Mouse (Mus musculus): ENCODE data around the gene Tff3.

Tff3 gene

DNA sequence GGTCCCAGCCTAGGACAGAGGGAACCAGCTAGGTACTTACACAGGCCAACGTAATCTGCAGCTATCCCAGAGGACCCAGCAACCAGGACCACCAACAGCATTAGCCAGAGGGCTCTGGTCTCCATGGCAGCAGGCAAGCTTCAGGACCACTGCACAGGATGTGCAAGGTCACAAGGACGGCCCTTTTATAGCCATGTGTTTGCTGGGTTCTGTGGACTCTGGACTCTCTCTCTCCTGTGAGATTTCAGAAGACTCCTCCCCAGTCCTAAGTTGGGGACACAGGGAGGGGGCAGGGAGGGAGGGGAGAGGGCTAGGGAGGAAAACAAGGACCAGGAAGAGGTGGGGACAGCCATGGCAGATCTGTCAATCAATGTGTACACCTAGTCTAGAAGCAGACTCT, at the start of gene Tff3:
Tff3 (minus strand) TSS at position 195 of the 400 bp plus-strand sequence.
- DNase-seq = no peak

DNA sequence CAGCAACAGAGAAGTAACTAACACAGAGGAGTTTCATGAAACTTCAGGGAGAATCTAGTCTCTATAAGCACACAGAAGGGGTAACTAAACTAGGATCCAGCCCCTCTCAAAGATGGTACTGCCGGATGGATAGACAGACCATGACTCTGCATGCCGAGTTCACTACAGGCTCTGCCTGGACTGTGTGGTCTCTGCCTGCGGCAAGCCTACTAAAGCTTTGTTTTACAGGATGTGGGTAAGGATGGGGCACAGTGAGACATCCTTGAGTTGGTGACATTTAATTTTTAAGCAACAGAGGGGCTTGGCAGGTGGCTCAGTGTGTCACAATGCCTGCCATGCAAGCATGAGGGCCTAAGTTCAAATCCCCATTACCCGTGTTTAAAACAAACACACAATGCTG, 46.9 kb upstream of the Tff3 start:
- peak in 1 of 2 experiments; percentile 57 for DNase-seq

DNA sequence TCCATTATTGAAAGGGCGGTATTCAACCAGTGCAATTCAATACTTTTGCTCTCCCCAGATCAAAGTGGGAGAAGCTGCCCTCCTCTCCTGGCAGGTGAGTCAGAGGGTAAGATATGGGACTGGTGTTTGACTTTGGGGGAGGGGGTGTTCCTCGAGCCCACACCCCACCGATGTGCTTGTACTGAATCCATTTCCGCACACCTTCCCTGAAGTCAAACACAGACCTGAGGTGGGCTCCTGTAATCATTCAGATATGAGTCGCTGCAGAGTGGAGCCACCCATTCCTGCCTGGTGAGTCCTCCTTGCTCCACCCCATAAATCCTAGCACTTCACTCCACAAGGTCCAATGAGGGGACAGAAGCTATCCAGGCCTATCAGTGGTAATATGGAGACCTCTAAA, 40.4 kb upstream of the Tff3 start:
- no peak for DNase-seq

DNA sequence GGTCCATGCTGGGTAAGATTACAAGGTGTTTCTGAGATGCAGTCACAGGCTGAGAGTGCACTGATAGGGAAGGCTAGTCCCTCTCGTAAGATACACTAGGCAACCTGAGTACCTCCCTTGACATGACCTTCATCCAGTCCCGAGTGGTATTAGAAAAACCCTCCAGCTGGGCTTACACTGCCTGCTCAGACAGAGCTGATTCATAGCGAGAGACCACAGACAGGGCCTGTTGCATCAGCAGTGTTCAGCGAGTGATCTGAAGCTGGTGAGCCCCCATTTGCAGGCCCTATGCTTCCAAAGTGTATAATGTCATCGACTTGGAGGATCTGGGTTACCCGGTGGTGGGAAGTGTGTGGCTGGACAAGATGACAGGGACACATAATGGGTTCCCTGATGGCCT, 35.7 kb upstream of the Tff3 start, which contains the start of gene Tff1:
Tff1 (minus strand) TSS at position 151 of the 400 bp plus-strand sequence.
- DNase-seq = no peak

DNA sequence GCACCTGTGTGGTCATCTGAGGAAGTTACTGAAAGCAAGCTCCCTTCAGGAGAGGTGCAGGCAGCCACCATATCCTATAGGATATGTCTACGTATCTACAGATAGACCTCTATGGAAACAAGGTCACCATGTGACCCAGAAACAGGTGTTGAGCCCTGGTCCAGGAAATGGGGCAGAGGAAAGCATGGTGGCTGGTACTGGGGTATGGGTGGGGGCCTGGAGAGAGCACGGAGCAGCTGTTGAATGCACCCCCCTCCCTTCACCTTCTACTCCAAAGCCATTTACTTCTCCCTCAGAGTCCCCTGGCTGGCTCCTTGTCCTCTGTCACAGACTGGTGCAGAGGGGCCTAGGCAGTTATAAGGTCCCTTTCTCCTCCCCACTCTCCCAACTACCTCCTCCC, 34.4 kb upstream of the Tff3 start:
- peak; percentile 62 to 78 for DNase-seq

DNA sequence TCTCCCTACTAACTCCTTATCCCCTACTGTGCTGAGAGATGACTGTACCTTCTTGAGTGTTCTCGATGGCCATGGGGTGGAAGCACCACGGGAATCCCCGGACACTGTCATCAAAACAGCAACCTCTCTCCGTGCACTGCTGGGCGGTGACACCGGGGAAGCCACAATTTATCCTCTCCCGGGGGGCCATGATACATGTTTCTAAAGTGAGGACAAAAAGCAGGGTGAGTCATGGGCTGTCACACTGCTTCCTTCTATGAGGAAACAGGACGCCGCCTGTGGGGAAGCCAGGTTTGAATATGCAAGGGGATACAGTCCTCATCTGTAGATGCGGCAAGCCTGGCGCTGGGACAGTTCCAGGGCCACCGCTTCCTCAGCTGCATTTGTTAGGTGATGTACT, 33.2 kb upstream of the Tff3 start:
- no peak for DNase-seq

DNA sequence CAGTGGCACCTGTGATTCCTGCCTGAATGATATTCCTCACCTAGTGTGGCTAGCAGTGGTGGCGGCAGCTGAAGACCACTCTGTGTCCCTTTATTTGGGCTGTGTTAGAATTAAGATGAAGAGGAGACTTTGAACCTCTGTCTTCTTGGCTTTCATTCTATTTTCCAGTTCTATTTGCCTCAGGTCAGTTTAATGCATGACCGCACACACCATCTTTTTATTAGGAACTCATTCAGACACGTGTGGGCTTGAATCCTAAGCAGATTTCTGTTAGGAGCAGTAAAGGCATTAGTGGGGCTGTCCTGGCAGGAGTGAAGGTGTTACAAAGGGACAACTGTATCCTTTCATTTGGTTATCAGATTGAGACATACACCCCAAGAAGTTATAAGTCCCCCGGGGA, 30.8 kb upstream of the Tff3 start:
- no peak for DNase-seq

DNA sequence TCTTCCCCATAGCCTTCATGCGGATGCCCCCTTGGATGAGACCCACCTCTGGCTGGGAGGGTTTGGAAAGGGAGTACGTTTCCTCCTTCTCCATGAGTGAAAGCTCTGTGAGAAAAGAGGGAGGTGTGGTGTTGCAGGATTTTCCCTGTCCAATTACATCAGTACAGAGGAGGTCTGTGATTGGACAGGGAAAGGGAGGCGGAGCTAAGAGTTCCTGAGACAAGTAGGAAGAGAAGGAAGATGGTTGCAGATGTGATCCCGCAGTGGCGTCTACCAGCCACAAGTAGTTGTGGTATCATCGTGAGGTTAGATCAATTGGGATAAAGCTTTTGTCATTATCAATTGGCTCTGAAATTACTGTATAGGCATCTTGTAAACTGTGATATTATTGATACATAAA, 28.5 kb upstream of the Tff3 start:
- DNase-seq = no peak

DNA sequence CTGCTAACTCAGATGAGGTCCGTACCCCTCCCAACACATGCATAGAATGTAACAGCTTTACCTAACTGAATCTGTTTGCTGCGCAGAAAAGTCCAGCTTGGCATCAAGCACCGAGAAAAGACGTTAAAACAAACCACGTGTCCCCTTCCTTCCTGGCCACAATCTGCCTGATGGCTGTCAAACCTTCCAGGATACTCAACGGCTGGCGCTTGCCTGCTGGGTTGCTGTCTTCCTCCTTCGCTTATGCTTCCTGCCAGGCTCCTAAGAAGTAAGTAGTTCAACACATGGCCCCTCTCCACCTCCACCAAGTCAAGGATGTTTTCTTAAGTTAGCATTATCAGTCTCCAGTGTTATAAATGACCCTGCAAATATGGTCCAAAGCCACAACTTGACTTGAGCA, 24.3 kb upstream of the Tff3 start:
- no peak for DNase-seq

DNA sequence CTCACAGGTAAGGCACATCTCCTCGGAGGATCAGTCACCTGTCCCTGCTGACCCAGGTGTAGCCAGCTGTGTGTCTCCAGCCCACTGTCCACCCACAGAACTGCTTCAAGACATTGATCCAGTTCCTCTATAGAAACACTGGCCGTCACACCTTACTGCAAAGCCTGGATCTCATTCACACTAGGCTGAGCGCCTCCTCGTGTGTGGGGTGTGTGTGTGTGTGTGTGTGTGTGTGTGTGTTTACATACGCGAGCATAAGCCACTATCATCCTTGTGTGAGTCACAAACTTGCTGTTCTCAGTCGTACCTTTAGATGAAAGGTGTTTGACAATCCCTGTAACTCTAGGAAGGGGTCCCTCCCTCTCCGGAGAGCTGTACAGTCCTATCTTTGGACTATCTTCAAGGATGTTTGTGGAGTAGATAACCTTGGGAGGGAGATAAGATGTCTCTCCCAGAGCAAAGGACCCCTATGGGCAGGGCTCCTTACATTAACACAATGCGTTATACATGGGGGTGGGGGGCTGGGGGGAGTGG, 23.6 kb upstream of the Tff3 start:
- no peak for DNase-seq

DNA sequence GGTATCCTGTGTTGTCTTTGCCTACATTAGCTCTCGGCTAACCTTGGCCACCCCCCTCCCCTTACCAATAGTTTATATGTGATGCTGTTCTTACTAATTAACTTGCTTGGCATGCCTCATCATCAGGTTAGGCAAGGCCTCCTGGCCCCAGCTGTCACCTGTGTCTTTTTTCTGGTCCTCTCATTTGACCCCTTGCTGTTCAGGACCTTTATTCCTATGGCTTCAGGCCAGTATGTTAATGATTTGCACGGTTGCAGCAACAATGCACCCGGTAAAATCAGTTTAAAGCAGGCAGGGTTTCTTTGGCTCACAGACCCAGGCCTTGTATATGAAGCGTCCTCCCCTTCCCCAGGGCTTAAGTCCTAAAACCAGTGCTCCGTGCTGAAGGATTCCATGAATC, 23.1 kb upstream of the Tff3 start:
- DNase-seq = no peak

DNA sequence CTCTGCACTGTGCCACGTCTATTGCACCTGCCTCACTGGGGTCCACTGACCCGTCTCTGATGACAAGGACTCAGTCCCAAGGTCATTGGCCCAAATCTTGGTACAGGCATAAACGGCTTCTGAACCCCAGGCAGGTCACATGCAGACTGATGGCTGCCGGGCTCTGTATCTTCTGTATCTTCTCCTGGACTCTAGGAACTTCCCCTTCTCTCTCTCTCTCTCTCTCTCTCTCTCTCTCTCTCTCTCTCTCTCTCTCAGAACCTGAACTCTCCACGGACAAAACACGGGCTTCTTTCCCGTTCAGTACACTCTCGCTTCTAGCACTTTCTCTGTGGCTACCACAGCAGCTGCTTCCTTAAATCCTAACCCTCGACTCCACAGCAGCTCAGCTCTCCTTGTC, 16.6 kb upstream of the Tff3 start:
- DNase-seq = no peak

DNA sequence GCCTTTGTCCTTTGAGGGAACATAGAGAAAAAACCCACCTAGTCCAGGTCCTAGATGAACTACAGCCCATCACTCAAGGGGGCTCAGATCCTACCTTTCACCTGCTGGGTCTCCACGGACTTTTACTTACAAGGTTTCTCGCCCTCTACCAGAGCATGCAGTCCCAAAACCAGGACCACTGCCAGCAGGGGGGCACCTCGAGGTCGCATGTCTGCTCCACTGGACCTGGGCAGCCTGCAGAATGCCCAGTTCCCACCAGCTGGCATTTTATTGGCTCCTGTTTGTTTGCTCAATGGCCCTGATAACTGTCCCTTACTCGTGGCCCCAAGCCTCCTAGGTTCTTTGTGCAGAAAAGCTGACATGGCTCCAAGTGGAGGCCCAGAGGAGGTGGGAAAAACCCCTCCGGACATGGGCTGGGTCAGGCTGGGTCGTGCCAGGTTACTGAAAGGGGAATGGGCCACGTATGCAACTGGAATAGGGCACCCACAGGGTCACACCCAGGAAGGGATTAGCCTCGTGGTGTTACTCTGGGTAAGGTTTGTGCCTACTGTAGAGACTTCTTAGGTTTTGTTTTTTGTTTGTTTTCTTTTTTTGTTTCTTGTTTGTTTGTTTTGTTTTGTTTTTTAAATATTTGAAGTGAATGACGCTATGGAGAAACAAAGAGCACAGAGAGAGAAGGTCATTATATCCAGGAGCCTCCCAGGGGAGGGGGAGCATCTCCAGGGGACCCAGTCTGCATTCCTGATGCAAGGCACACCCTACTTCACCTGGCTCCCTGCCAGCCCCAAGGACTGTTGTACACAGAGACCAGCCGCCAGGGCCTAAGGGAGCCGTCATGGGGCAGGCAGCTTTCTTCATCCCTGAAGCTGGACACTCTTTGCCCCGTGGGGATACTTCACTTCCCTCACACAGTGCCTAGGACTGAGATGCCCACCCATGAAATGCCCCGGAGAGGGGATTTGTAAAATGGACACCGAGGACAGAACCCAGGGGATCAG, 14.9 kb upstream of the Tff3 start, which contains the start of gene Tff2:
Tff2 (minus strand) TSS at position 243 of the 998 bp plus-strand sequence.
- DNase-seq = no peak

DNA sequence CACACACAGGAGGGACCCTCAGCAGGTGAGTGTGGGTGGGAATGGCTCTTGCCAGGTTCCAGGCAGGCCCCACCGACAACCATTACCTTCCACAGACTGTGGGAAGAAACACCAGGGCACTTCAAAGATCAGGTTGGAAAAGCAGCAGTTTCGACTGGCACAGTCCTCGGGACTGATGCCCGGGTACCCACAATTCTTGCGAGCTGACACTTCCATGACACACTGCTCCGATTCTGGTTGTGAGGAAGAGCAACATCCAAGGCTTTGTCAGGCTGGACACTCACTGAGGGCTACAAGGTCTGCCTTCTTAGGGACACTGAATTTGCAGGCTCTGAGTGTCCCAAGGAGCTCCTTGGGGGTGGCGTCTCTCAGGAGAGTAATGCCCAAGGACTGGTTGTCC, 12.7 kb upstream of the Tff3 start:
- DNase-seq = no peak

DNA sequence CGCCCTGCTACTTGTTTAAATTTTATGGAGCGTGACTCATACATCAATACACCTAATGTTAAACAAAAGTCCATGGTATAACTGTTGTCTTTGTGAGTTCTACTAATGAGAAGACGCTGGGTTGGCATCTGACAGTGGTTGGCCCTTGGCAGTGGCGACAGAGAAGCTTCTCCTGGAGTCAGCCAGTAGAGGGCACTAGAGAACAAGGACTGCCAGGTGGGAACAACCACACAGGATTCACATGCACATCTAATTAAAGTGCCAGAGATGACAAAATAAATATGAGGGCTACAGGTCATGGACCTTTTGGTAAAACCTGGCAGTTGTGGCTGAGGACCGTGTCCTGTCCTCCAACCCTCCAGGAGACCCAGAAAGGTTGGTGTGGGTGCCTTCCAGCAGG, 9.0 kb upstream of the Tff3 start:
- peak; percentile 23 to 50 for DNase-seq

DNA sequence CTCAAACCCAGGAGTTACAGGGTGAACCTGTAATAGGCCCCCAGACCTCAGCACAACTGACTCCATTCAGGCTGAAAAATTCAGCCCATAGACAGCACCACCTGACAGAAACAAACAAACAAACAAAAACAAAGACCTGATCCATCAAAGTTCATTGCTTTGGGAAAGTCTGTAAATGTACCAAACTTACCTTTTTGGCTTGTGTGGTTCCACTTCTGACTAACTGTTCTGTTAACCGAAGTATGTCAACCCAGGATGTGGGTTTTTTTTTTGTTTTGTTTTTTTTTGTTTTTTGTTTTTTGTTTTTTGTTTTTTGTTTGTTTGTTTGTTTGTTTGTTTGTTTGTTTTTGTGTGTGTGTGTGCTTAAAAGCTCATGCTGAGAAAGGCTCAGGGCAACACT, 7.4 kb upstream of the Tff3 start:
- no peak for DNase-seq

DNA sequence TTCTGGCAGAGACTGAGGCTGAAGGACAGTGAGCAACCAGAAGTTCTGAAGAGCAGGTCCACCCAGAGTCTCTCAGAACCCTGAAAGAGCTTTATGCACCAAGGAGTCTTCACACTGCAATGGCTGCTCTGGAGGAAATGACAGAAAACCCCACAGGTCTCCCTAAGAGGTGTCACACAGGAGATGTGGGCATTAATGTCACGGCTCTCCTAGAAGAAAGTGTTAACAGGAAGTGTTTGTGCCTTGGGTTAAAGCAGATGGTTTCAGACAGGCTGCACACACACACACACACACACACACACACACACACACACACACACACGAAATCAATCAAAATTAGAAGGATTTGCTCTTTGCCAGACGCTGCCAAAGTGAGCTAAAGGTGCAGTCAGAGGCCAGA, 6.8 kb upstream of the Tff3 start:
- DNase-seq = no peak

DNA sequence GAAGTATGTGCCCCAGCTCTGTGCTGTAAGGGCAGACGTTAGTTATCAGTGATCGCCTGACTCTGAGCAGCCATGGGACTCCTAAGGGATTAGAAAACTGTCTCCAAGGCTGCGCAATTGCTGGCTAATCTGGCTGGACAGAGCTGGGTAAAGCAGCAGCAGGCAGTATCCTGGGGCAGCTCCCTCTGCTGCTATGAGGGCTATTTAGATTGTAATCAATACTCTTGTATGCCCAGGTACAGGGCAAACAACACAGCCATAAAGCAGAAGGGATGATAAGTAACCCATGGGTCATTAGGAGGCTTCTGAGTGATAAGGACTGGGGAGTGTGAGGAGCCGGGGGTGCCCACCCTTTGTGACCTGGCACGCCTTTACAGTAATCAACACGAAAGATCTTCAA, 5.5 kb upstream of the Tff3 start:
- no peak for DNase-seq

DNA sequence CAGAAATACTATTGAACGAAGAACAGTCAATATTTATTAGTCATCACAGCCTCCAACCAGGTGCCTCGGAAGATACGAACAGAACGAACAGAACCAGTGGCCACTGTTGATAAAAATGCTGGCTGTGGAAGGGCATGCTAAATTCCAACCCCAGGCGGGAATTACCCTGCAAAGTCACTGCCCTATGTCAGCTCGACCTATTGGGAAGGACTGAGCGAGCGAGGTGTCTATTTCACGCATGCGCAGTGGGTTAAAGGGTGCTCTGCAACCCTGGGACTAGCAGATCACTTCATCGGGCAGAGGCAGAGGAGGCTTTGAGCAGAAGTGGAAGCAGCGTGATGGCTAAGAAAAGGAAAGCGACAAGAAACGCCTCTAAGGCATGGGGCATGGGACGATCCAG, 4.3 kb upstream of the Tff3 start:
- DNase-seq = no peak

DNA sequence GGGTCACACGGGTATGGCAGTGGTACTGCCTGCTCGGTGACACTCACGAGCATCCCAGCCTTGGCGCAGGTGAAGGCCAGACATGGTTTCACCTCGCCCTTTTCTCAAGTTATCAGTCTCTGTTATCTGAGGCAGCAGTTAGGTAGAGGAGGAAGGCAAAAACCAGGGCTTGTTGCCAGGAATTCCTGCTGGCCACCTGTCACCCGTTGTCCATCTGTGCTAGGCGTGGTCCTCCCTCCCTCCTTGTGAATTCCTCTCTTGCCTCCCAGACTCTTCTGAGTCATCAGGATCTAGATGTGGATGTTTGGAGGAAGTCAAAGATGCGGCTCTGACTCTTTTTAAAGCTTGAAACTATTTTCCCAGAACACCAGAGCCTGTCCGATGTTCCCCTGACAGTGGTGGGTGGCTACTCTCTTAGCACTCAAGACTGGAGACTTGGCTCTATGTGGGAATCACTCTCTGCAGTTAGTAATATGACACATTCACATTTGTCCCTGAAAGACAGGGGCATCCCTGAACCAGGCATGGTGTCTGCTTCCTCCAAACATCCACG, 1.9 kb upstream of the Tff3 start:
- DNase-seq = no peak

DNA sequence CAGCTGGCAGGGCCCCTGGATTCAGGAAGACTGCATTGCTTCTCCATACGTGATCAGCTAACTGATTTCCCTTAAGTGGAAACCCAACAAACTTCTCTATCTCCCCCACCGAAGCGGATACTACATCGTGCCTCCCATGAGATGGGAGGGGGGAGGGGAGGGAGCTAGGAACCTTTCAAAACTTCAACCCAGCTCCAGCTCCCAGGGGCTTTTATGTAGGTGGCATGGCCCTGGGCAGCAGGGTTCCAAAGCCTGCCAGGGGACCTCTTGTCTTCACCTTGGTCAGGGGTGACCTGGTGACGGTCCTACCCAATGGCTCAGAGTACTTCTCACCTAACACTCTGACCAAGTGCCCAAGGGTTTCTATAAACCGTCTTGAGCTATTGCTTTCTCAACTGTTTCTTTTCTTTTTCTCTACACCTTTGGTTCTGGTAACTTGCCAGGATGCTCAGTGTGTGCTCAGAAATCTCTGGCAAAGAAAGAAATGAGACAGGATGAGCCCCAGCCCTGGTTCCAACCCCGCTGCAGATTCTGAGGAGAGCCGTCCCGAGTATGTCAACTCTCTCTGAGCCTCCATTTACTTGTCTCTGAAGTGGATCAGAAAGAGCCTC, 633 bp downstream of the Tff3 start:
- no peak for DNase-seq

DNA sequence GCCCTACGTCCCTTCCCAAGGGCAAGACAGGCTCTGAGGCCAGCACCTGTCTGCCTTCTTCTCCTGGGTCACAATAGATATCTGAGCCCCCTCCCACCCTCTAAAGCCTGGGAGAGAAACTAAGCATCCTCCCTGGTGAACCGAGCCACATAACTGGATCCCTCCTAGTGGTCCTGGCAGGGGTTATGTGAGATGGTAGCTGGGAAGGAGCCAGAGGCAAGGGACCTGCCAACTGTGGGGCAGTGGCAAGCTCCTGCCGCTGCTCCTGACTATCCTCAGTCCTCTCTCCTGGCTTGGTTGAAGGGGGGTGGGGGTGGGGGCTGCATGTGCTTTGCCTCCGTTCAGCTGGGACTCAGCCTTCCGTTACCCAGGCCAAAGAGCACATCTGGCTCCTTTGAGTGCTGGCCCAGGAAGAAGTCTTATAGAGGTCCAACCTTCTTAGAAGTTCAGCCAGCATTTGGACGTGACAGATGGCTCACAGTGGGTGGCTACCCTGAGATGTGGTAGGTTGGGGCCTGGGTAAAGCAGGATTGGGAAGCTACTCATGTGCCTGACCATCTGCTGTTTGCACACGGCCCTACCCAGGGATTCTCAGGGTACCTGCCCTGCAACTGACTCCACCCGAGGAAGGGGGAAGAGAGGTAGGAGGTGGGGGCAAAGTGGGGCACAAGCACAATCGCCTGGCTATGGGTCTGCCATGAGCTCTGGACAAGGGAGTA, 3.7 kb downstream of the Tff3 start:
- DNase-seq = no peak

DNA sequence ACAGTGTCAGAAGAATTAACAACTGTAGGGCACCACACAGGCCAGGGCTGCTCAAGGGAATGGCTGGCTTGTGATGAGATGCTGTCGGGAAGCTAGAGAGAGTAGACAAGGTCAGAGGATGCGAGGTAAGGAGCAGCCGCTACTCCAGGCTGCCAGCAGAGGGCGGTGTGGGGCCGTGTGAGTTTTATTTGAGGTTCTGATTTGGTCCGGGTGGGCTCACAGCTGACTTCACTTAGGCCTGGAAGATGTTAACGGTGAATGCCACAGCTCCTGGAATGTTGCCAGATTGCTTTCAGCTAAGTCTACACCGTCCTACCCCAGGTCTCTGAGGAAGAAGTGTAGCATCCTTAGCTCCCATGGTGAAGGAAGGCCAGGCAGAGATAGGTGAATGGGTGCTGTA, 7.5 kb downstream of the Tff3 start:
- DNase-seq = peak; percentile 21 to 41
